Mouse (Mus musculus): ENCODE results near the gene Sh2b1.

DNA sequence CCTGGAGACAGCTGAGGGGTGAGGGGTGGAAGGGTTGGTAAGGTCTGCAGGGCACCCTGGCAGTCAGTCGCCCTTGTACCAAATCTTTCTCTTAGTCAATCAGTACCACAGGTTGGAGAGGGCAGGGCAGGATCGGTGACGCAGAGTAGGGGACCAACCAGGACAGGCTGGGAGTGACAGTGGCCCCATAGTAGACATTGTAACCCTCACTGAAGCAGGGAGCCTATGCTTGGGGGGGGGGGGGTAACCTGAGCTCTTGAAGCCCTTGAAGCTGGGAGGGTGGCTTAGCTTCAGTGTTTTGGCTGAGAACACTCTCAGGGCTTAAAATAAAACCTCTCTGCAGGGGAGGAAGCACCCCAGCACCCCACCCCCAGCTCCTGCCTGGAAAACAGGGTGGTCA, 13.6 kb downstream of the Sh2b1 start:
- TF ChIP-seq CTCF (IDR thresholded peaks at IDR 0.05; ENCODE audit: control insufficient read depth, insufficient read depth, low read length) (no peak), POLR2A (IDR thresholded peaks at IDR 0.05; ENCODE audit: borderline replicate concordance, control insufficient read depth, low read depth, low read length) (no peak)

All from bone marrow, adult 2 months (tissue).